Mouse (Mus musculus): Measurements from ENCODE around the gene Urgcp.

DNA sequence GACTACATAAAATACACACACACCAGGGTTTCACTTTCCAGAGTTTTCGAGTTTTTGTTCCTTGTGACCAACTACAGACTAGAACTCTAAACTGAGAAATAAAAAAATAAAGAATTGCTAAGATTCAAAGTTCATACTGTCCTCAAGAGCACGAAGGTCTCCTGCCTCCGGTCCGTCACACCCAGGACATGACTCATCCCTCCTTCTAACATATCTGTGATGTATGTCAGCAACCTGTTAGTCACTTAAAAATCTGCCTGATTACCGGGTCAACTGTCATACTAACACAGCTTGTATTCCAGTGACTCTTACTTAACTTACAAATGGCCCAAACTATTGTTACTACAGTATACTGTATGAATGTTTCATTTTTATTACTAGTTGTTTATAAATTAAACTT lies 25.0 kb downstream of the Urgcp start:
- TF ChIP-seq CTCF (IDR thresholded peaks at IDR 0.05; ENCODE audit: insufficient read depth, low read depth, low read length) (no peak), POLR2A (IDR thresholded peaks at IDR 0.05; ENCODE audit: insufficient read depth, low read depth, low read length) (no peak)
